Mouse (Mus musculus): Measurements from ENCODE around the gene Stambpl1.

Gene Stambpl1

DNA sequence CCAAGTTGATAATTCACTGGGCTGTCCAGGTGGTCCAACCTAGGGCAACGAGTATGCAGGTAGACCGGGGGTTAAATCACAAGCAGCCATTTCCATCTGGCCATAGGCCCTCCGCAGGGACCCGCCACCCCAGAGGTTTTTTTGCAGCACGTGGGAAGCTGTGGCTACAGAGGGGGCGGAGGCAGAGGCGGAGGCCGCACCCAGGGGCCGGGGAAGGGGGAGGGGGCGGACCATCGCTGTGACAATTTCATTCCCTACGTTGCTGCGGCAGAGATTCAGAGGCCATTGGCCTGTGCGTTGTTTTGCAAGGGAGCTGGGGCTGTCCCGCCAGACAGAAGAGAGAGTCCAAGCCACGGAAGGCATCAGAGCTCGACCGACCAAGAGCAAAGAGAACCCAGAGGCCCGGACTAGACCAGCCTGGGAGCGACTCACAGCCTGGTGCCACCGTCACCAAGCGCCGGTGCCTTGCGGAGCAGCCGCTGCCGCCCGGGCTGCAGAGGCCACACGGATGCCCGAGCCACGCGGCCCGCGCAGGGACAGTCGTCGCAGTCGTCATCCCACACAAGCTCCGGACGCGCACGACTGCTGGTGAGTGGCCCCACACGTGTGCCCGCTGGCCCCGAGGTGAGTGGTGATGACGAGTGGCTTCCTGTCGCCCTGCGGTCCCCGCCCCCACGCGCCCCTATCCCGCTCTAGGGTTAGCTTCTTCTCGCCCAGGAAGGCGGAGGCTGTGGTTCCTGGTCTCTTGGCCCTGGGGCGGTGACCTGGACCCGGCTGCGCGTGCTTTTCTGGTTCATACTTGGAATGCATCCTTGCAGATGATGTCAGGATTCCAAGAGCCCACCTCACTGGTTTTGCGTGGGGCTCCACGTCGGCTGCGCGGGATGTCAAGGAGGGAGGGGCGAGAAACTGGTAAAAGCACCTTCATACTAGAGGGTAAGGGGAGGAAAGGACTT lies at the start of gene Stambpl1:
Gene Stambpl1 (plus strand): TSS at position 222 of the 956 bp plus-strand sequence.
- DNase-seq = peak; percentile 80 to 84

DNA sequence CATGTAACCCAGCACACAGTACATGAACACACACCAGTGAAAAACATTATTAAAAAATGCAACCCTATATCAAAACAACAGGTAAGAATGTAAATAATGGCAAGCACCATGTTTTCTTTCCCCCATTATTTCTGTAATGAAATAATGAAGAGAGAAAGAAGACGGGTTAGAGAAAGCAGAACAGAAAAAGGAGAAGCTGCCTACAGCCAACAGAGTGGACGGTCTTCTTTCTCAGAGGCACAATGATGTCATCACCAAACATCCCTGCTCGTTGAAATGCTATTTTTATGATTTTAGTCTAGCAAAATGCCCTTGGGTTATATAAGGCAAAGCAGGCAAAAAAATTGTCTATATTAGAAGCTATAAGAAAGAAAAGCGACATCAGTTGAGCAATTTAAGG lies 43.6 kb upstream of the Stambpl1 start:
- DNase-seq = no peak

DNA sequence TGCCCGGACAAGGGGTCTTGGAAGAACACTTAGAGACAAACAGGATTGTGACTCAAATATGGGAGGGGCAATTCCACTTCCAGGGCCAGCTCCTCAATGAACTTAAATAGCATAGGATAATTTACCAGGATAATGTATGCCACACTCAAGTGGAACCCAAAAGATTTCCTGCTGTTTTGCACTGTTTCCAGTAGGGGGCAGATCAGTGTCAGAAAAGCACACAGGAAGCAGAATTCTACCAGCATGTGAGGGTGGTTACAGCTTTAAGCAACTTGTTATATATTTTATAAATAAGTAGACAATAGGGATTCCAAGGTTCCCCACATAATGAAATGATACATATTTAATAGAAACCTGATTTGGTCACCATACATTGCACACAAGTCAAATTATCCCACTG lies 40.1 kb upstream of the Stambpl1 start:
- DNase-seq = peak in 1 of 2 experiments; percentile 12

- no peak for DNase-seq
These were observed 38.5 kb upstream of the Stambpl1 start for GRCm38 (mm10) chr19:34153263-34154144.

GRCm38 (mm10) chr19:34162693-34163092 lies 29.3 kb upstream of the Stambpl1 start:
- DNase-seq = no peak

GRCm38 (mm10) chr19:34165891-34166290 lies 26.1 kb upstream of the Stambpl1 start, which contains the start of gene Ankrd22:
Ankrd22 (minus strand) TSS chr19:34166053.
- no peak for DNase-seq

- no peak for DNase-seq
These were observed 25.6 kb upstream of the Stambpl1 start for GRCm38 (mm10) chr19:34166386-34166785.

DNA sequence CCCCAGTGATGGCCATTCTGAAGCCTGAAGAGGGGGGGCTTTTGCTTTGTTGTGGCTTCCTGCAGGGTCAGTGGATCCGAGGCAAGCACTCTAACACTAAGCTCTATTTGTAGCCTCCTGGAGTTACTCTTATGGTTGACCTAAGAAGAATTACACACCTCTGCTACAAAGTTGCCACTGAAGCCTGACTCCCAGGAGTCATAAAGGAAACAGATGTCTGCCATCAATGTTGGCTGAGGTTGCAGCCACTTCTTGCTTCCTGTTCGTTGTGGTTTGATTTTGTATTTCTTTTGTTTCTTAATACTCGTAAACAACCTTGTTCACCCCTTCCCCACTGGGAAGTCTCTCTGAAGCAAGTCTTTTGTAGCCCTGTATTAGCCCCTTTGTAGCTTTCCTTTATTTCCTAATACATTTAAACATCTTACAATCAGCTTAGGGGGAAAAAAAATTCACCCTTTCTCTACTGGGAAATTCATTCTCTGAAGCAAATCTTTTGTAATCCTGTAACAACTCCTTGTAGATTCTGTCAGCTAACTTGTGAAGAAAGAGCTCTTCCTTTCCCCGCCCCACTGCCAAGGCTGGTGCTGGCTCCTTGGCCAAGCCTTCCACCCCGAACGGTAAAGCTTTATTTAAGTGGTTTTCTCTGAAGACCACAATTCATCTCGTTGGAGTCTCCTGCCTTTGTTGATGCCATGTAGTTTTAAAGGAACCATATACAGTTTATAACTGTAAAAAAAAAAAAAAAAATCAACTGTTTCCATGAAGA lies 23.9 kb upstream of the Stambpl1 start:
- DNase-seq = no peak

DNA sequence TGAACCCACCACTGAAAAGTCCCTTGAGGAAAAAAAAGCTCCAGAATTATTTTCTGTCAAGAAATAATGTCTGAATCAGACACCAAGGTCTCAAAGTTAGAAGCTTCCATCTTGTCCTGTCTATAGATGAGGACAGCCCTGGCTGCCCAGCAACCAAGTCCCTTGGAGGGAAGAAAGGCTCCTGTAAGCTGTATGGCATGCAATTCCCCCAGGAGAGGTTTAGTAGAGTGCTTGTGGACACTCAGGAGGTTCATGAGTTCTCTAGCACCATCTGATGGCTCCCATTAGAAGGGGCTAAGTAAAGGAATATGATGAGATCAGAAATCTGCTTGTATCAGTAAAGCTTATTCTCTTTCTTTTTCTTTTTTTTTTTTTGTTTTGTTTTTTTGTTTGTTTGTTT lies 22.9 kb upstream of the Stambpl1 start:
- no peak for DNase-seq

DNA sequence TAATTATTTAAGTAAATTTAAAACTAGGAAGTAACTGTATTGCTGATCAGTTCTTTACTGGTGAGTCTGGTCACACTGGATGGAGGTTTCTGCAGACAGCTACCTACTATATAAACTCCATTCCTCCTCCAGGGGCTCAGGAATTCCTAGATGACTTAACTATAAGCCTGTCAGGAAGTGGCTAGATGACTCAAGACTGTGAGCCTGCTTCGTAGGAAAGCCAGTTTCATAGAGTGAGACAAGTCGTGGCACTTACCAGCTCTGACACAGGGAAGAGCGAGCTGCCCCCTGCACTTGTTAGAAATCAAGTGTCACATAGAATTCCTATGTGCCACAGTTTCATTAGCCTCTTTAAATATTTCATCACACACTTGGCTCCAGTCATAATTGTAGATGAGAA lies 20.9 kb upstream of the Stambpl1 start:
- no peak for DNase-seq

GRCm38 (mm10) chr19:34174004-34174403 lies 18.0 kb upstream of the Stambpl1 start:
- no peak for DNase-seq

- DNase-seq = no peak
These were observed 12.9 kb upstream of the Stambpl1 start for GRCm38 (mm10) chr19:34179136-34179535.

GRCm38 (mm10) chr19:34180316-34180715 lies 11.7 kb upstream of the Stambpl1 start:
- DNase-seq = no peak

DNA sequence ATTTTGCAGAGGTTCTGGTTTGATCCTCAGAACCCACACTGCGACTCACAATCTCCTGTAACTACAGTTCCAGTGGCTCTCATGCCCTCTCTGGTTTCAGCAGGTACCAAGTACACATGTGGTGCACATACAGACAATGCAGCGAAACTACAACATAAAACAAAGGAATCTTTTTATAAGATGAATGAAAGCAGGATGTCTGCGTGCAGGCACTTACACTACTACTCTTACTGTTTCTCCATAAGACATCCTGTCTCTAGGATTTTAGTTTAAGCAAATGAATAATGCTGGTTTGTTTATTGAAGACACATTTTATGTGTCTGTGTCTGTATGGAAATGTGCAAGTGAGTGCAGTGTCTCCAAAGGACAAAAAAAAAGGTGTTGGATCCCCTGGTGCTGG lies 10.8 kb upstream of the Stambpl1 start:
- no peak for DNase-seq

- DNase-seq = no peak
These were observed 9.5 kb upstream of the Stambpl1 start for GRCm38 (mm10) chr19:34182490-34182889.

DNA sequence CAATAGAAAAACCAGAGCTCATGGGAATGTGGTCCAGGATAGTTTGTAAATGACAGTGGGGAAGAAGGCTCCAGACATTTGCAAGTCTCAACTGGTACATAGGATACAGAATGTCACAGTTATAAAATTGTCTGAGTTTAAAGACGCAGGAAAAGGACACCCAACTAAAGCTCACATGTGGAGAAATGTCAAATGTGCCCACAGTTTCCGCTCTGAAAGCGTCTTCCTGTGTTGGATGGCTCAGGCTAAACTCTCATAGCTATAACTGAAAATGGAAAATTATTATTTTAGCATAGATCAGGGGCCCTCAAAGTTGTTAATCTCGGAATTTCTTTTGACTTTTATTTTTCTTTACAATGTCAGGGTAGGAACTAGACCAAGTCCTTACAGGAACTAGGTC lies 5.2 kb upstream of the Stambpl1 start:
- DNase-seq = no peak

- DNase-seq = peak in 1 of 2 experiments; percentile 6
These were observed 403 bp upstream of the Stambpl1 start for GRCm38 (mm10) chr19:34191645-34192007.

DNA sequence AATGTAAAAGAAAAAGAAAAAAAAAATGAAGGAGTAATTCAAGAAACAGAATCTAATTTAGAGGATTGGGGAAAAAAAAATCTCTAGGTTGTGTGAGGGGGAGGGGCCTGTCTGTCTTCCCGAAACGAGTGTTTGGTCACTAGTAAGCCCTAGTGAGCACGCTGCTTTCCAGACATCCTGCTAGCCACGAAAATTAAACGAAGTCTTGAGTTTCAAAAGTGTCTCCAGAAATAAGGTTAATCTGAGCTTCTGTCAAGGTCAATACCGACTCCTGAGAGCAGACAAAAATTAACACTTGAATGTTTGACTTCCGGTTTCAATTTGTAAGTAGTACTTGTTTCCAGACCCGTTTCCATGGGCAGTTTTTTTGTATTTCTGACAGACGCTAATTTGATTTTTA lies 1.1 kb downstream of the Stambpl1 start:
- peak; percentile 54 to 59 for DNase-seq

GRCm38 (mm10) chr19:34193683-34194082 lies 1.7 kb downstream of the Stambpl1 start:
- no peak for DNase-seq

- DNase-seq = no peak
These were observed 2.2 kb downstream of the Stambpl1 start for GRCm38 (mm10) chr19:34194132-34194745.

- DNase-seq = no peak
These were observed 3.0 kb downstream of the Stambpl1 start for GRCm38 (mm10) chr19:34195031-34195430.

DNA sequence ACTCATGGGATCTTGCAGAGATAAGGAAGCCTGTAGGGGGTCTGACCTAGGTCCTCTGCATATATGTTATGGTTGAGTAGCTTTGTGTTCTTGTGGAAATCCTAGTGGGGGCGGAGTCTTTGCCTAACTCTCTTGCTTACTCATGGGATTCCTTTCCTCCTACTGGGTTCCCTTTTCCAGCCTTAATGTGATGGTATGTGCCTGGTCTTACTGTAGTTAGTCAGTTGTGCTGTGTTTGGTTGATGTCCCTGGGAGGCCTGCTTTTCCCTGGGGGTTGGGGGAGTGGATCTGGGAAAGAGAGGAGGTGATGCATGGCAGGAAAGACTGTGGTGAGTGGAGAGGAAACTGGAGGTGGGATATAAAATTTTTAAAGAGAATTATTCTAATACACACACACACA lies 6.0 kb downstream of the Stambpl1 start:
- no peak for DNase-seq
